Mouse (Mus musculus) splenic B cell, adult 2 months (primary cell): ENCODE results near the gene Aoah.

Source experiments
- DNase-seq: peaks from one replicate; pipeline ENCODE4 v3.0.0-alpha.2; 2011; ENCODE audit warnings: low read depth, low spot score
- H3K27me3 ChIP-seq: 2 replicates; pipeline ENCODE4 v1.6.1; 2012; ENCODE audit warnings: mild to moderate bottlenecking, low read length, moderate library complexity, mixed read lengths; ENCODE audit not compliant: control insufficient read depth, poor library complexity, insufficient read depth, severe bottlenecking
- H3K36me3 ChIP-seq: 2 replicates; pipeline ENCODE4 v1.6.1; 2012; ENCODE audit warnings: mild to moderate bottlenecking, low read length, moderate library complexity, mixed read lengths; ENCODE audit not compliant: control insufficient read depth, poor library complexity, insufficient read depth, severe bottlenecking

The Aoah gene

DNA sequence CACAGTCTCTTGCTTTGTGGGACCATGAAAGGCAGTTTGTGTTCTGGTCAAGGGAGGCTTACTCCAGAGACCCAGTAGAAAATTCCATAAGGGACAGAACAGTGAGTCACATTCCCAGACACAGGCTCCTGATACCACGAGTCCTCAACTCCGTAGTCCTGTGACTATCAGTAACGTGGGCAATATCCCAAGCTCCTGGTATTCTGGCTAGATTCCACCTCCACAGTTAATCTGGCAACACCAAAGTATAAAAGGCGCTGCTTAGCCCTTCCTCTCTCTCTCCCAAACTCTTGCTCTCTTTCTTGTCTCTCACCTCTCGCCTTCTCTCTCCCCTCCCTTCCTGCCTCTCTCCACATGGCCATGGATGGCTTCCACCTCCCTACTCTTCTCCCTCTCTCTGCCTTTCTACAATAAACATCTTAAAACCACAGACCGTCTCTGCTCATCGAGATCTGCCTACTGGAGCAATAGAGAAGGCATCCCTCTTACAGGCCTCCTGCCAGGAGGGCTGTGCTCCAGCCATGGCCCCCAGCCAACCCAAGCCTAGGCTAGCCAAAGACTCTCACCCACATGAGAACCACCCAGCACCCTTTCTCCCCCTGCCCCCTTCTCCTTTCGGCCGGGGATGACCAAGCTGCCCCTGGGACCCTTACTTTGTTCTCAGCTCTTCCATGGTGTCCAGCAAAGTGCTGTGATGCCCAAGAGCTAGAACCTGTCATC, 35.4 kb downstream of the Aoah start:
- H3K36me3 ChIP-seq = no peaks in the 10 kb centered on the region

GRCm38 (mm10) chr13:20855893-20856292, 62.0 kb downstream of the Aoah start:
- H3K36me3 ChIP-seq = no peaks in the 10 kb centered on the region
- H3K27me3 ChIP-seq = no peaks in the 10 kb centered on the region
- no peak for DNase-seq

More for the DNA sequence above, 35.4 kb downstream of the Aoah start:
- no peak for DNase-seq
- no peaks in the 10 kb centered on the region for H3K27me3 ChIP-seq

DNA sequence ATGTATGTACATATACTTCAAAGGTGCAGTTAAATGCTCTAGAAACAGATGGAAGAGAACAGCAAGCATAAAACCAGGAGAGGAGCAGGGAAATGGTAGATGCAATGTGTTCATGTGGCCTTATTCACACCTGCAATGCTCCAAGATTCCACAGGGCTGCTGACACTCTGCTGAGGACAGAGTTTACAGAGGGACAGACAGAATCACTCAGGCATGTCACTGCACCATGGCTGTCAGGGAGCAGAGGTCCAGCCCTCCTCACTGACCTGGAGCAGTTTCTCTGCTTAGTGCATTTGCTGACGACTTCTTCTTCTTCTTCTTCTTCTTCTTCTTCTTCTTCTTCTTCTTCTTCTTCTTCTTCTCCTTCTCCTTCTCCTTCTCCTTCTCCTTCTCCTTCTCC, 105.5 kb downstream of the Aoah start:
- DNase-seq = no peak
- H3K27me3 ChIP-seq = no peaks in the 10 kb centered on the region
- H3K36me3 ChIP-seq = no peaks in the 10 kb centered on the region

GRCm38 (mm10) chr13:20900396-20900971, 106.6 kb downstream of the Aoah start:
- no peak for DNase-seq
- Histone ChIP-seq H3K27me3 (no peaks in the 10 kb centered on the region), H3K36me3 (no peaks in the 10 kb centered on the region)

GRCm38 (mm10) chr13:20900972-20901457, 107.1 kb downstream of the Aoah start:
- no peaks in the 10 kb centered on the region for H3K36me3 ChIP-seq
- DNase-seq = no peak
- H3K27me3 ChIP-seq = no peaks in the 10 kb centered on the region

- Histone ChIP-seq H3K36me3 (no peaks in the 10 kb centered on the region), H3K27me3 (no peaks in the 10 kb centered on the region)
- DNase-seq = no peak
Observed at GRCm38 (mm10) chr13:20901634-20902135, 107.8 kb downstream of the Aoah start.

GRCm38 (mm10) chr13:20904118-20904517, 110.2 kb downstream of the Aoah start:
- Histone ChIP-seq H3K36me3 (no peaks in the 10 kb centered on the region), H3K27me3 (no peaks in the 10 kb centered on the region)
- no peak for DNase-seq

DNA sequence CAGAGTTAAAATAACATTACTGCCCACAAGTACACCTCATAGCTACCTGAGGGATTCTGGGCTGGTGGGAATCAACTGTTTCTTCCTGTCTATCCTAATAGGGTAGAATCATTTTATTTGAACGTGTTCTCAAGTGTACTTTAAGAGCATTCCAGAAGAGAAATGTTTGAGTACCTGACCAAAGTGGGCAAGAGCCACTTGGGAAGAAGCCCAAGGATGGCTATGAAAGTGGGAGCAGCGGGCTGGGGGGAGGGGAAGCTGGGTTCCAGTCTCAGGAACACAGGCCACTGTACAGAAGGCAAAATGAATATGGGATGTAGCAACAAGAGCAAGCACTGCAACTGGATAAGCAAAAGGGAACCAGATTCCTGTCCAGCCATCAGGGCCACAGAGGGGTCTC, 111.3 kb downstream of the Aoah start:
- DNase-seq = no peak
- H3K36me3 ChIP-seq = no peaks in the 10 kb centered on the region
- no peaks in the 10 kb centered on the region for H3K27me3 ChIP-seq

- Histone ChIP-seq H3K27me3 (no peaks in the 10 kb centered on the region), H3K36me3 (no peaks in the 10 kb centered on the region)
- DNase-seq = no peak
Observed at GRCm38 (mm10) chr13:20916698-20917511, 123.0 kb downstream of the Aoah start.

DNA sequence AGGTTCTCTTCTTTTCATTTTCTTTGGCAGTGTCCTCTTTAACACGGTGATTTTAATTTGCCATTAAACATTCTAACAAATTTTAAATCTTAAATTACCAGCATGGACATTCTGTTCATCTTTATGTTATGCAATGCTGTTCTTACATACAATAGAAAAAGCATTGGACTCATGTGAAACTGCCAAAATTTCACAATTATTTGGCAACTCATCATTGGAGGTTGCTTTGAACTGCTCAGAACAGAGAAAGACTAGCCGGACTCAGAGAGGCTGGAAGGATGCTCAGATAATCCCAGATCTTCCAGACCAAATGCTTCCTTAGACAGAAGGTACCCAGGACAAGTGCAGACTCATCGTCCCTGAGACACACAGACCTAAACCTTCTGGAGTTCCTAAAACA, 126.5 kb downstream of the Aoah start:
- Histone ChIP-seq H3K36me3 (no peaks in the 10 kb centered on the region), H3K27me3 (no peaks in the 10 kb centered on the region)
- no peak for DNase-seq

DNA sequence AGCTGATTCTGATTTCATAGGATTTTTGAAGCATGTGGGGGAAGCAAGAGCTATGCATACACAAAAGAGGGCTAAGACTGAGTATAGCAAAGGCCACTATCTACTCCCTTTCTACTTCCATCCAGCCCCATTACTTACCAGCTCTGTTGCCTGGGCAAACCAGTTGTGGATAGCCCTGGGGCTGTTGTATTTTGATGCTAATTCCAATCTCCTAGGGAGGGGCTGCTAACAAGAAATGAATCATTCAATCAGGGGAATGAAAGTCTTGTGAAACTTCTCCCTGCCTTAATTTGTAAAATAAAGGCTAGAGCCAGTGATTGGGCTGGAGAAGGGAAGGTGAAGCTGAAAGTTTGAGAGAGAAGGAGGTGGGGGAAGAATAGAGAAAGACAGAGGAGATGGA, 142.1 kb downstream of the Aoah start:
- no peak for DNase-seq
- no peaks in the 10 kb centered on the region for H3K36me3 ChIP-seq
- H3K27me3 ChIP-seq = no peaks in the 10 kb centered on the region

- Histone ChIP-seq H3K27me3 (no peaks in the 10 kb centered on the region), H3K36me3 (no peaks in the 10 kb centered on the region)
- DNase-seq = peak; percentile 37
Observed at GRCm38 (mm10) chr13:20937452-20937851, 143.5 kb downstream of the Aoah start.

GRCm38 (mm10) chr13:20939099-20939498, 145.2 kb downstream of the Aoah start:
- Histone ChIP-seq H3K36me3 (no peaks in the 10 kb centered on the region), H3K27me3 (no peaks in the 10 kb centered on the region)
- DNase-seq = no peak

- peak; percentile 47 for DNase-seq
- Histone ChIP-seq H3K27me3 (no peaks in the 10 kb centered on the region), H3K36me3 (no peaks in the 10 kb centered on the region)
Observed at GRCm38 (mm10) chr13:20940389-20940788, 146.5 kb downstream of the Aoah start.

DNA sequence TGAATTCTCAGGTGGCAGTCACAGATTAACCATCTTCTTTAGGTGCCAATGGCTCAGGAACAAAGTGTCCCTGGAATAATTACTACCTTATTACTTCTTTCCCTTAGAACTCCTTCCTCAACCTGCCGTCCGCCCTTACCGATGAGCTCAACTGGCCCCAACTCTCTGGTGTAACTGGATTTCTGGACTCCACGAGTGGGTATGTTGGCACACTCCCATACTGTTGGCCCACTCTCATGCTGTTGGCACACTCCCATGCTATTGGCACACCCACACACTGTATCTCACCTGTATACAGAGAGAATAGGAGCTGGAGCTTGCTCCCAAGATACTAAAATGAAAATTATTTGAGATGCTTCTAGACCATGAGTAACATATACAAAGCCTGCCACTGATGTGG, 147.8 kb downstream of the Aoah start:
- Histone ChIP-seq H3K36me3 (no peaks in the 10 kb centered on the region), H3K27me3 (no peaks in the 10 kb centered on the region)
- no peak for DNase-seq
